10 mouse cellular contexts compared by ENCODE assay signal in the genomic region with DNA sequence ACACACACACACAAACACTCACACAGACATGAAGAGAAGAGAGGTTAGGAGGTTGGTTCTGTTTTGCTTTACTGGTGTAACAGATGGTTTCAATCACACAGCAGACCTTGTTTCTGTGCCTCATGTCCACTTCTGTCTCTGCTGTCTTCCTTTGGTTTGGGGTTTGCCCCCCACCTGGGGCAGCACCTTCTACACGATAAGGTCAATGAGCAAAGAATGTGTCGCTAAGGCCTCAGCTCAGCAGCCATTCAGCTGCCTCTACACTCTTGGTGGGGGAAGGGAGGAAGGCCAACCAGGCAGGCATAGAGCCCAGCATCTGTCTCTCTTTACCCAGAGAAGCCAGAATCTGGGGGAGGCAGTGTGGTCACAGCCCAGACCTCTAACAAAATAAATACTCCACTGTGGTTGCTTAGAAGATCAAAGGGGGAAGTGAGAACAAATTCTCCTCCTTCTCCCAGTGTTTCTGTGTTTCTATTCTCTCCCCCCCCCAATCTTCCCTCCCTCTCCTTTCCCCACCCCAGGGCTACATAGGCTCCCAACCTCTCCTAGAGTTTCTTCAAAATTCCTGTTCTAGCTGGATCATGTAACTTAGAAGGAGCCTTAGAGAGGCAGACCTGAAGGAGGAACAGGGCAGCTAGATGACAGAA. TPM values are rescaled to one million over a fixed set of nuclear protein-coding genes. Genes with fewer than 3 reads are reported as not detected.
DNase-seq lines count a peak whose midpoint lies in the region; ATAC-seq and TF ChIP-seq lines count a peak whose summit lies in the region.
"Had no signal": no experiment of that assay in that cellular context is flagged by ENCODE, and none has a peak within 500 bp of the region (broad histone marks: within the 10 kb centered on the region; RNA-seq: fewer than 3 reads in every experiment).

No protein-coding gene starts in this region.

- no peaks in the 10 kb centered on the region for H3K27me3 ChIP-seq in neural tube, embryonic 15.5 days (replicated peaks)
- H3K27me3 ChIP-seq in neural tube, embryonic 11.5 days (ENCODE audit: control insufficient read depth, insufficient read depth, low read length) = no peaks in the 10 kb centered on the region
- H3K27me3 ChIP-seq in cerebellum, adult 2 months (ENCODE audit: control insufficient read depth, insufficient read depth, low read length) = no peaks in the 10 kb centered on the region; the same call in 1 of the 2 replicates
- H3K27me3 ChIP-seq: Patski had no signal

- H3K9me3 ChIP-seq in neural tube, embryonic 15.5 days (replicated peaks) = no peaks in the 10 kb centered on the region
- H3K9me3 ChIP-seq in neural tube, embryonic 11.5 days (ENCODE audit: control insufficient read depth, low read length) = no peaks in the 10 kb centered on the region

- peaks cover 4% of the 10 kb centered on the region for H3K4me1 ChIP-seq in neural tube, embryonic 15.5 days
- no peaks in the 10 kb centered on the region; the same call in 1 of the 2 replicates for H3K4me1 ChIP-seq in neural tube, embryonic 11.5 days (ENCODE audit: control insufficient read depth, insufficient read depth, low read length)
- no peaks in the 10 kb centered on the region; the same call in 1 of the 2 replicates for H3K4me1 ChIP-seq in cerebellum, adult 2 months (ENCODE audit: control insufficient read depth, insufficient read depth, low read length)

- ATAC-seq in neural tube, embryonic 15.5 days (ENCODE audit: low FRiP score) = no peak
- peak; percentile 86 for ATAC-seq in granulocyte monocyte progenitor cell, adult 5-6 weeks (replicated peaks; ENCODE audit: poor library complexity, severe bottlenecking)
- no peak for ATAC-seq in neural tube, embryonic 11.5 days (ENCODE audit: insufficient read depth, low FRiP score, low TSS enrichment)
- ATAC-seq: Patski had no signal

- H3K4me3 ChIP-seq in neural tube, embryonic 15.5 days (replicated peaks) = no peak overlapping the region
- no peak overlapping the region for H3K4me3 ChIP-seq in neural tube, embryonic 11.5 days (ENCODE audit: low read depth, low read length)
- H3K4me3 ChIP-seq in cerebellum, adult 2 months (replicated peaks; ENCODE audit: insufficient read depth, low read depth, low read length) = no peak overlapping the region

- no peaks in the 10 kb centered on the region for H3K36me3 ChIP-seq in neural tube, embryonic 15.5 days
- H3K36me3 ChIP-seq in neural tube, embryonic 11.5 days (ENCODE audit: control insufficient read depth, insufficient read depth, low read length) = no peaks in the 10 kb centered on the region

- no peak overlapping the region for H3K27ac ChIP-seq in neural tube, embryonic 15.5 days (replicated peaks)
- H3K27ac ChIP-seq in neural tube, embryonic 11.5 days (ENCODE audit: low read depth, low read length) = no peak overlapping the region
- no peak overlapping the region for H3K27ac ChIP-seq in cerebellum, adult 2 months (ENCODE audit: insufficient read depth, low read length)
- H3K27ac ChIP-seq: liver, embryonic 14.5 days had no signal

- peak; percentile 44 to 49 for DNase-seq in heart, adult 18-20 months
- no peak for DNase-seq in heart, postnatal 36 days
- peak; percentile 50 for DNase-seq in neural tube, embryonic 10.5 days (ENCODE audit: extremely low spot score, low spot score)
- DNase-seq in neural tube, embryonic 11.5 days (ENCODE audit: low spot score) = peak; percentile 50
- DNase-seq in cerebellum, adult 11 months = no peak
- no peak for DNase-seq in cerebellum, adult 2 months

- no peak overlapping the region for H3K4me2 ChIP-seq in neural tube, embryonic 15.5 days
- H3K4me2 ChIP-seq in neural tube, embryonic 11.5 days (ENCODE audit: low read depth) = no peak overlapping the region

- 21% methylated on average over 2 of the region's 2 CpGs for WGBS in neural tube, embryonic 15.5 days
- WGBS in neural tube, embryonic 11.5 days = 11% methylated on average over 2 of the region's 2 CpGs
- WGBS in cerebellum, adult 2 months = 68% methylated on average over 2 of the region's 2 CpGs

- no peak for TF ChIP-seq CTCF in cerebellum, adult 2 months (IDR thresholded peaks at IDR 0.05; ENCODE audit: borderline replicate concordance, insufficient read depth, low read depth, low read length)

- H3K9ac ChIP-seq in neural tube, embryonic 15.5 days (replicated peaks) = no peak overlapping the region
- no peak overlapping the region for H3K9ac ChIP-seq in neural tube, embryonic 11.5 days (ENCODE audit: low read length)
- H3K9ac ChIP-seq: liver, embryonic 14.5 days had no signal

- intact Hi-C loops in heart, postnatal 36 days (cut with DNase I) = no loop called here

- no peak for TF ChIP-seq POLR2A in cerebellum, adult 2 months (IDR thresholded peaks at IDR 0.05; ENCODE audit: borderline replicate concordance, insufficient read depth, low read length)

RNA-seq across cellular contexts. Expression of a gene that starts 5.5 kb away (rescaled TPM):
- total RNA-seq in heart, adult 18-20 months (2021) = 1 to 10 TPM; 5.8 to 7.2 TPM
- 1 to 10 TPM; 5.8 to 6.1 TPM for total RNA-seq in heart, postnatal 36 days (2021)
- polyA plus RNA-seq in neural tube, embryonic 15.5 days (2015; fragmentation: Nextera tagmentation; extraction: Ambion mirVana) = 69.9 and 85.4 TPM in 2 replicates
- 13.9 and 19.5 TPM in 2 replicates for total RNA-seq in granulocyte monocyte progenitor cell, adult 5-6 weeks (2014; fragmentation: Nextera tagmentation)
- 5.9 and 7.5 TPM in 2 replicates for total RNA-seq in granulocyte monocyte progenitor cell, adult 5-6 weeks (2017)
- 31.1 and 34.6 TPM in 2 replicates for polyA plus RNA-seq in neural tube, embryonic 11.5 days (2014; fragmentation: Nextera tagmentation; extraction: Ambion mirVana)
- polyA plus RNA-seq in cerebellum, adult 2 months (2012; rRNA removed) = 121 and 147 TPM in 2 replicates

RNA-seq across cellular contexts. Expression of a gene that starts 15.6 kb away (rescaled TPM):
- 10 to 100 TPM; 32.0 to 33.3 TPM for total RNA-seq in heart, adult 18-20 months (2021)
- total RNA-seq in heart, postnatal 36 days (2021) = 10 to 100 TPM; 40.4 to 44.9 TPM
- polyA plus RNA-seq in neural tube, embryonic 15.5 days (2015; fragmentation: Nextera tagmentation; extraction: Ambion mirVana) = 33.9 and 39.2 TPM in 2 replicates
- total RNA-seq in granulocyte monocyte progenitor cell, adult 5-6 weeks (2014; fragmentation: Nextera tagmentation) = 49.9 and 62.5 TPM in 2 replicates
- 45.8 and 46.4 TPM in 2 replicates for total RNA-seq in granulocyte monocyte progenitor cell, adult 5-6 weeks (2017)
- 90.3 and 92.4 TPM in 2 replicates for polyA plus RNA-seq in neural tube, embryonic 11.5 days (2014; fragmentation: Nextera tagmentation; extraction: Ambion mirVana)
- 34.8 and 44.0 TPM in 2 replicates for polyA plus RNA-seq in cerebellum, adult 2 months (2012; rRNA removed)

RNA-seq across cellular contexts. Expression of a gene that starts 47.7 kb away (rescaled TPM):
- total RNA-seq in heart, adult 18-20 months (2021) = under 1 TPM in 1 of 2 experiments, not detected in 1; 0.05 TPM
- under 1 TPM in 1 of 2 experiments, not detected in 1; 0.11 TPM for total RNA-seq in heart, postnatal 36 days (2021)
- polyA plus RNA-seq in neural tube, embryonic 15.5 days (2015; fragmentation: Nextera tagmentation; extraction: Ambion mirVana) = 0.15 TPM in 1 of 2 replicates, not detected in the other
- not detected in 2 replicates for total RNA-seq in granulocyte monocyte progenitor cell, adult 5-6 weeks (2014; fragmentation: Nextera tagmentation)
- not detected in 2 replicates for total RNA-seq in granulocyte monocyte progenitor cell, adult 5-6 weeks (2017)
- 0.40 TPM in 1 of 2 replicates, not detected in the other for polyA plus RNA-seq in neural tube, embryonic 11.5 days (2014; fragmentation: Nextera tagmentation; extraction: Ambion mirVana)
- polyA plus RNA-seq in cerebellum, adult 2 months (2012; rRNA removed) = 0.05 TPM in 1 of 2 replicates, not detected in the other

Comparison
In these comparisons a context has a peak if more than half of its experiments do, and no peak if none do; other contexts are left out.
1. DNase-seq: peak in heart, adult 18-20 months (2 of 2), neural tube, embryonic 10.5 days (single experiment) and neural tube, embryonic 11.5 days (single experiment); none in heart, postnatal 36 days (0 of 2), cerebellum, adult 11 months (single experiment) and cerebellum, adult 2 months (0 of 2).